Mouse (Mus musculus): ENCODE results near the gene Pick1. TPM values are rescaled to one million over a fixed set of nuclear protein-coding genes. Genes with fewer than 3 reads are reported as not detected.

Pick1 gene
- polyA plus RNA-seq, 2 experiments: 23.3 to 82.6 TPM

DNA sequence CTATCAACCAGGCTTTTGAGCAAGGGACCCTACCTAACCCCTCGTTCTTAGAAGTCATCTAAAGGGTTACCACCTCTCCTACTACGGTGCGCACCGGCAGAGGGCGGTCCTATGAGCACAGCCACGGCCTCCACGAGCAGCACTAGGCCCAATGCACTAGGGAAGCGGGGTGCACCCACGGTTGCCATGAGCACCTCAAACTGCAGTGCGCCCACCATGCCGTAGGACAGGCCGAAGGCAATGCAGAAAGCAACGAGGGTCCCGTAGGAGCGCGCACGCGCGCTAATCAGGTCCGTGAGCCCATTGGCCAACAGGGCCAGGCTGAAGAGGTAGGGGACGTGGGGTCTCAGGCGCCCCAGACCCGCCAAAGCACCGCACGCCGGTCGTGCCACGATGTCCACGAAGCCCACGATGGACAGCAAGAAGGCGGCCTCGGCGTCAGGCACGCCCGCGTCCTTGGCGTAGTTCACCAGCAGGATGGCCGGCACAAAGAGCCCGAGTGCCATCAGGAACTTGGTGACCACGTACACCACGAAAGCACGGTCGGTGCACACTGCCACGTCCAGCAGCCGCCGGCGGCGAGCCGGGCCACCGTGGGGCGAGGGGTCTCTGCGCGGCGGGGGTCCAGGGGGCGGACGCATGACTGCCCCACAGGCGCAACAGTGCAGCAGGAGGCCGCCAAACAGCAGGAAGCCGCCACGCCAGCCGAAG lies 23.0 kb downstream of the Pick1 start:
- no peaks in the 10 kb centered on the region for H3K9me3 ChIP-seq (ENCODE audit: control insufficient read depth, low read length)
- no peak overlapping the region for H3K27ac ChIP-seq (replicated peaks; ENCODE audit: low read depth, low read length)

DNA sequence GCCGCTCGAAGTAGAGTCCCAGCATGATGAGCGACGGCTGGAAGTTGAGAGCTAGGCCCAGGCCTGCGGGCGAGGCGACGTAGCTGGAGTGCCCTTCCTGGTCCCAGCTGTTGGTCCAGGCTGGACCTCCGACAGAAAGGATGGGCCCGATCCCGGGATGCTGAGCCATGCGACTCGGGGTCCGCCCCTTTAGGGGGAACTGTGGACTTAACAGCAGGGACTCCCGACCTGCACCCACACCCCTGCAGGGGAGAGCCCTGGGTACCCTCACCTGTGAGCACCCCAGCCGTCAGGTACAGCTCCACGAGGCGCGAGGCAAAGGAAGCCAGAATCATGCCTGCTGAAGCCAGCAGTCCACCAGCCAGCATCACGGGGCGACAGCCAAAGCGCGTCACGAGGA lies 23.6 kb downstream of the Pick1 start:
- Histone ChIP-seq H3K4me1 (ENCODE audit: control insufficient read depth, insufficient read depth, low read length) (peaks cover 10% of the 10 kb centered on the region), H3K4me2 (replicated peaks; ENCODE audit: low read depth, low read length, severe bottlenecking) (peak overlapping the region; percentile 85), H3K27me3 (ENCODE audit: control insufficient read depth, insufficient read depth, low read length) (peaks cover 37% of the 10 kb centered on the region), H3K27ac (replicated peaks; ENCODE audit: low read depth, low read length) (no peak overlapping the region), H3K36me3 (ENCODE audit: control insufficient read depth, insufficient read depth, low read length) (peaks cover 22% of the 10 kb centered on the region), H3K9ac (ENCODE audit: low read depth, low read length, severe bottlenecking) (peak overlapping the region; percentile 66), H3K4me3 (replicated peaks; ENCODE audit: low read length) (peak overlapping the region; percentile 40), H3K9me3 (ENCODE audit: control insufficient read depth, low read length) (no peaks in the 10 kb centered on the region)
- 0 out of 2 replicates have a peak, but pooled peaks have one; percentile 7 for ATAC-seq (ENCODE audit: low FRiP score, low read depth)
- no peak for TF ChIP-seq POLR2A (IDR thresholded peaks at IDR 0.05; ENCODE audit: borderline replicate concordance, extremely low read depth, insufficient read depth, insufficient read length)
- no peak for DNase-seq (ENCODE audit: low spot score)
- WGBS: 25% methylated on average over 21 of the region's 24 CpGs

More for the DNA sequence above, 23.0 kb downstream of the Pick1 start:
- H3K4me2 ChIP-seq (replicated peaks; ENCODE audit: low read depth, low read length, severe bottlenecking): peak overlapping the region; percentile 85
- ATAC-seq (ENCODE audit: low FRiP score, low read depth): peak; percentile 64
- no peak for TF ChIP-seq POLR2A (IDR thresholded peaks at IDR 0.05; ENCODE audit: borderline replicate concordance, extremely low read depth, insufficient read depth, insufficient read length)
- WGBS: 1% methylated on average over 53 of the region's 61 CpGs
- H3K27me3 ChIP-seq (ENCODE audit: control insufficient read depth, insufficient read depth, low read length): peaks cover 37% of the 10 kb centered on the region
- H3K36me3 ChIP-seq (ENCODE audit: control insufficient read depth, insufficient read depth, low read length): peaks cover 28% of the 10 kb centered on the region
- H3K4me3 ChIP-seq (replicated peaks; ENCODE audit: low read length): peak overlapping the region; percentile 40
- H3K4me1 ChIP-seq (ENCODE audit: control insufficient read depth, insufficient read depth, low read length): peaks cover 10% of the 10 kb centered on the region
- DNase-seq (ENCODE audit: low spot score): peak; percentile 34
- H3K9ac ChIP-seq (ENCODE audit: low read depth, low read length, severe bottlenecking): peak overlapping the region; percentile 66

DNA sequence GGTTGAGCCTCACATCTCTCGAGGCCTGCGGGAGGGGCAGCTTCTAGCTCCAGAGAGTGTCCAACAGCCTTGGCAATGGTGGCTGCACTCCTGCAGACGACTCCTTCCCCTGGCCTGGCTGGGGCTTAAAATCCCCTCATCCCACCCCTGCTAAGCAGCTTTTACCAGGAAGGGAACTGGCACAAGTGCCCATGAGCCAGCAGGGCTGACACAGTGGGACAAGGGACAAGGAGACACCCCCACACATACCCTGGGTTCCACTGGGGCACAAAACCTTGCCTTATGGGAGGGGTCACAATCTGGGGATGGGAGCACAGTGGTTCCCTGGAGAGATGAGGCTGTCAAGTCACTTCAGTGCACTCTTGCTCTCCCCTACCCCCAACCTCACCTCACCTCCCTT lies 25.7 kb downstream of the Pick1 start, which contains the start of gene Slc16a8:
Slc16a8 (minus strand) TSS at position 101 of the 400 bp plus-strand sequence.
- WGBS: 31% methylated on average over 3 of the region's 3 CpGs
- Histone ChIP-seq H3K4me1 (ENCODE audit: control insufficient read depth, insufficient read depth, low read length) (peaks cover 10% of the 10 kb centered on the region), H3K27ac (replicated peaks; ENCODE audit: low read depth, low read length) (no peak within 1 kb of the TSS), H3K36me3 (ENCODE audit: control insufficient read depth, insufficient read depth, low read length) (peaks cover under 1% of the 10 kb centered on the region; the same call in 1 of the 2 replicates), H3K4me2 (replicated peaks; ENCODE audit: low read depth, low read length, severe bottlenecking) (no peak within 1 kb of the TSS), H3K9ac (ENCODE audit: low read depth, low read length, severe bottlenecking) (no peak within 1 kb of the TSS), H3K27me3 (ENCODE audit: control insufficient read depth, insufficient read depth, low read length) (peaks cover 37% of the 10 kb centered on the region), H3K9me3 (ENCODE audit: control insufficient read depth, low read length) (no peaks in the 10 kb centered on the region), H3K4me3 (replicated peaks; ENCODE audit: low read length) (no peak within 1 kb of the TSS)
- no peak for TF ChIP-seq POLR2A (IDR thresholded peaks at IDR 0.05; ENCODE audit: borderline replicate concordance, extremely low read depth, insufficient read depth, insufficient read length)
- no peak for ATAC-seq (ENCODE audit: low FRiP score, low read depth)
- DNase-seq (ENCODE audit: low spot score): no peak

DNA sequence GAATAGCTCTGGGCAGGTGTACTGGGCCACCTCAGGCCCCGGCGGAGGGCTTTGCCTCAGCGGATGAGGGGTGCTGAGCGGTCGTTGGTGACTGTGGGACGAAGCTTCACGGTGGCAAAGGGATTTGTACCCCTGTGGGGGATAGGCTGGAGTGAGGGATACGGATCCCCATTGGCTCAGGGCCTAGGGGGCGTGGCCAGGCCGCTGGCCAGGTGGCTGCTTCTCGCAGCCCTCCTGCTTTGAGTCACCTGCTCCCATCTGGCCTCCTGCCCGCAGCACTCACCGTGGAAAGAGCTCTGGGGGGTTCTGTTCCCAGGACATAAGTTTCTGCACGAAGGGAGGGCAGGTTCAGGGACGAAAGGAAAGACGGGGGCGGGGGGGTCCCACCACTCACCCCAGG lies 29.5 kb downstream of the Pick1 start:
- Histone ChIP-seq H3K27ac (replicated peaks; ENCODE audit: low read depth, low read length) (no peak overlapping the region), H3K9ac (ENCODE audit: low read depth, low read length, severe bottlenecking) (no peak overlapping the region), H3K4me1 (ENCODE audit: control insufficient read depth, insufficient read depth, low read length) (no peaks in the 10 kb centered on the region), H3K27me3 (ENCODE audit: control insufficient read depth, insufficient read depth, low read length) (peaks cover 23% of the 10 kb centered on the region; the same call in 1 of the 2 replicates), H3K9me3 (ENCODE audit: control insufficient read depth, low read length) (no peaks in the 10 kb centered on the region), H3K36me3 (ENCODE audit: control insufficient read depth, insufficient read depth, low read length) (no peaks in the 10 kb centered on the region), H3K4me2 (replicated peaks; ENCODE audit: low read depth, low read length, severe bottlenecking) (no peak overlapping the region), H3K4me3 (replicated peaks; ENCODE audit: low read length) (no peak overlapping the region)
- no peak for TF ChIP-seq POLR2A (IDR thresholded peaks at IDR 0.05; ENCODE audit: borderline replicate concordance, extremely low read depth, insufficient read depth, insufficient read length)
- DNase-seq (ENCODE audit: low spot score) (no peak), ATAC-seq (ENCODE audit: low FRiP score, low read depth) (no peak)
- WGBS: 28% methylated on average over 13 of the region's 17 CpGs

DNA sequence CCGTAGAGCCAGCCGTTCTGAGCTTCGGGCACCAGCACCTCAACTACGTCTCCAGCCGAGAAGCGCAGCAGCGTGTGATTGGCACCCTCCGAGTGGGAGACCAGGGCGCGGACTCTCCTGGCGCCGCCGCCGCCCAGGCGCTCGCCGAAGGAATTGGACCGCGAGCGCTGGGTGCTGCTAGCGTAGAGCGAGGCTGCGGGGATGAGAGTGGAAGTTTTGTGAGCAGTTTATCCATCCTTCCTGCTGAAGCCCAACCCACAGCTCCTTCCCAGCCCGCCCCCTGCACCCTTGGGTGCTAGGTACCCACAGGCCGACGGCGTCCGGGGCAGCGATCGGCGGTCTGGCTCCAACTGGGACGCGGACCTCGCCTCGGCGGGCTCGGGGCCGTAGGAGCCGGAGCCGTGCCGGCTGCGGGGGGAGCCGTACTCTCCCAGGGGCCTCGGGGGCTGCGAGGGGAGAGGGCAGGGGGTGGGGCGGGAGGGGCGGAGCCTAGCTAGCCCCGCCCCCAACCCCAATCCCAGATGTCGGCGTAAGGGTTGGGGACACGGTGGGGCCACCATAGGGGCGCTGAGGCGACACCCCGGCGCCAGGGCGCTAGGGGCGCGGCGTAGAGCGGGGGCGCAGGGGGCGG lies 32.2 kb downstream of the Pick1 start:
- Histone ChIP-seq H3K4me1 (ENCODE audit: control insufficient read depth, insufficient read depth, low read length) (no peaks in the 10 kb centered on the region), H3K4me3 (replicated peaks; ENCODE audit: low read length) (peak overlapping the region; percentile 58), H3K4me2 (replicated peaks; ENCODE audit: low read depth, low read length, severe bottlenecking) (peak overlapping the region; percentile 97), H3K9ac (ENCODE audit: low read depth, low read length, severe bottlenecking) (peak overlapping the region; percentile 55), H3K9me3 (ENCODE audit: control insufficient read depth, low read length) (no peaks in the 10 kb centered on the region), H3K36me3 (ENCODE audit: control insufficient read depth, insufficient read depth, low read length) (no peaks in the 10 kb centered on the region), H3K27ac (replicated peaks; ENCODE audit: low read depth, low read length) (no peak overlapping the region), H3K27me3 (ENCODE audit: control insufficient read depth, insufficient read depth, low read length) (peaks cover 15% of the 10 kb centered on the region; the same call in 1 of the 2 replicates)
- no peak for TF ChIP-seq POLR2A (IDR thresholded peaks at IDR 0.05; ENCODE audit: borderline replicate concordance, extremely low read depth, insufficient read depth, insufficient read length)
- DNase-seq (ENCODE audit: low spot score): peak; percentile 38
- peak; percentile 76 for ATAC-seq (ENCODE audit: low FRiP score, low read depth)
- WGBS: under 1% methylated on average over 27 of the region's 62 CpGs
